Mouse (Mus musculus): Measurements from ENCODE around the gene Lsamp.

DNA sequence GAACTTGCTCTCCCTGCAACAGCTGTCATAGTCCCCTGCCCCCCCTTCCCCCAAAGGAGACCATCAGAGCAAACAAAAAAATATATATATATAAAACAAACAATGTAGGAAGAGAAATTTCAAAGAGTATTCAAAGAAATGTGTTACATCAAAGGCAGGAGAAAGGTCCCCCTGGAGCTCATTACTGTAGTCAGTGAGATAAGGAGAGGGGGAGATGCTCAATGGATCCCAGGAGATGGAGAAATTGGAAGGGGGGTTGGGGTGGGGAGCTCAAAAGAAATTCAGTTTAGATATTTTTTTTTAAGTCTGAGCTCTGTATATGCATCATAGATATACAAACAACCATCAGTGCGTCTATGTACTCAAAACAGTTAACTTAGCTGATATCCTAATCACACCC is 976.4 kb downstream of the Lsamp start:
- TF ChIP-seq CHD2 (IDR thresholded peaks at IDR 0.05; ENCODE audit: low read depth, low read length) (no peak), ZNF384 (IDR thresholded peaks at IDR 0.05; ENCODE audit: low read depth, low read length) (no peak), MAFK (IDR thresholded peaks at IDR 0.05; ENCODE audit: insufficient read depth, low read depth, low read length) (no peak)
